Mouse (Mus musculus) limb, embryonic 14.5 days (tissue): Measurements from ENCODE around the gene Ch25h. TPM values are rescaled to one million over a fixed set of nuclear protein-coding genes. Genes with fewer than 3 reads are reported as not detected.

Experiments
- ATAC-seq: fragments of 200-750 bp; cut with Nextera tagmentation; 2 replicates; pipeline ENCODE4 v1.8.0; 2017; ENCODE audit warnings: low read depth, moderate number of reproducible peaks, moderate TSS enrichment; ENCODE audit not compliant: low FRiP score
- DNase-seq: peaks from one replicate; pipeline ENCODE4 v3.0.0-alpha.2; 2015; ENCODE audit warnings: low spot score
- H3K27ac ChIP-seq: fragments of 300-500 bp; sonication (generic); replicated peaks from 2 replicates; pipeline ENCODE4 v1.5.1; 2014; ENCODE audit warnings: low read depth, mild to moderate bottlenecking, low read length, moderate library complexity, mixed read lengths
- H3K27me3 ChIP-seq: fragments of 300-500 bp; sonication (generic); 2 replicates; pipeline ENCODE4 v1.6.1; 2014; ENCODE audit warnings: low read length, mixed read lengths; ENCODE audit not compliant: control insufficient read depth, insufficient read depth
- H3K36me3 ChIP-seq: fragments of 300-500 bp; sonication (generic); 2 replicates; pipeline ENCODE4 v1.6.1; 2014; ENCODE audit warnings: mild to moderate bottlenecking, low read length, moderate library complexity, mixed read lengths; ENCODE audit not compliant: control insufficient read depth, insufficient read depth
- H3K4me1 ChIP-seq: fragments of 300-500 bp; sonication (generic); 2 replicates; pipeline ENCODE4 v1.6.1; 2014; ENCODE audit warnings: antibody characterized with exemption, low read length, mixed read lengths; ENCODE audit not compliant: control insufficient read depth, insufficient read depth
- H3K4me2 ChIP-seq: fragments of 300-500 bp; sonication (generic); replicated peaks from 2 replicates; pipeline ENCODE4 v1.6.1; 2014; ENCODE audit warnings: low read depth, mild to moderate bottlenecking, low read length, moderate library complexity; ENCODE audit not compliant: severe bottlenecking
- H3K4me3 ChIP-seq: fragments of 300-500 bp; sonication (generic); replicated peaks from 2 replicates; pipeline ENCODE4 v1.5.1; 2014; ENCODE audit warnings: low read length
- H3K9ac ChIP-seq: fragments of 300-500 bp; sonication (generic); 2 replicates; pipeline ENCODE4 v1.6.1; 2014; ENCODE audit warnings: mild to moderate bottlenecking, low read depth, low read length, moderate library complexity; ENCODE audit not compliant: severe bottlenecking
- H3K9me3 ChIP-seq: fragments of 300-500 bp; sonication (generic); 2 replicates; pipeline ENCODE4 v1.6.1; 2016; ENCODE audit warnings: low read length; ENCODE audit not compliant: control insufficient read depth
- POLR2A ChIP-seq: fragments of 200-500 bp; IDR thresholded peaks from 2 replicates; pipeline ENCODE4 v1.8.0; 2012; ENCODE audit warnings: inconsistent platforms, mild to moderate bottlenecking, moderate library complexity, borderline replicate concordance; ENCODE audit not compliant: insufficient read depth, insufficient read length; ENCODE audit errors: extremely low read depth
- WGBS: fragments of 180-500 bp; shearing (Covaris S2); extraction: QIAGEN DNeasy Blood & Tissue Kit; methylation state at CpG from one replicate; pipeline ENCODE4 v1.1.7; 2014; 5-methylcytosine and 5-hydroxymethylcytosine counted together
- polyA plus RNA-seq, 2 experiments: library from polyadenylated mRNA; depleted of rRNA in 1 of 2; stranded (reverse) in 1 of 2; unstranded in 1 of 2; fragments of >200 nt; fragmentation: Nextera tagmentation in 1 of 2; extraction: Ambion mirVana in 1 of 2; gene quantifications; 2 replicates each; pipeline versions ENCODE4 v1.2.1 to v1.2.3; 2012 to 2014

Gene Ch25h
- polyA plus RNA-seq, 2 experiments = 29.3 to 42.0 TPM

DNA sequence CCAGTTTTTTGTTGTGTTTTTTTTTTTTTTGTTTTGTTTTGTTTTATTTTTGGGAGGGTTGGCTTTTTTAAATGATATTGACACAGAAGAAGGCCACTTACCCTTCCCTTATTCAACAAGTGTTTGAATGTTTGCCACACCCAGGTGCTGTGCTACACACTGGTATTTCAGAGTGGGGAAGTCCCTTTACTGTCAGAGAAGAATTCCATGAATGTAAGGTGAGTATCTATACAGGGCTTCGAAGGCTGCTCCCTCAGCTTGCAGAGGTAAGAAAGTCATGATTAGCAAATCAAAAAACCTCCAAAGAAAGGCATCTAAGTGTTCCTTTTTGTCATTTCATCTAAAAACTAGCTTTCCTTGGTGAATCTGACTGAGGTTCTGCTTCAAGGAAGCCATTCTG is 26.1 kb downstream of the Ch25h start:
- Histone ChIP-seq H3K27me3 (no peaks in the 10 kb centered on the region), H3K9ac (no peak overlapping the region), H3K4me3 (no peak overlapping the region), H3K27ac (no peak overlapping the region), H3K9me3 (no peaks in the 10 kb centered on the region), H3K4me1 (peaks cover 4% of the 10 kb centered on the region; the same call in 1 of the 2 replicates), H3K4me2 (no peak overlapping the region), H3K36me3 (no peaks in the 10 kb centered on the region)
- WGBS = 69% methylated on average over 1 of the region's 1 CpGs
- ATAC-seq (no peak), DNase-seq (no peak)
- TF ChIP-seq POLR2A = no peak

DNA sequence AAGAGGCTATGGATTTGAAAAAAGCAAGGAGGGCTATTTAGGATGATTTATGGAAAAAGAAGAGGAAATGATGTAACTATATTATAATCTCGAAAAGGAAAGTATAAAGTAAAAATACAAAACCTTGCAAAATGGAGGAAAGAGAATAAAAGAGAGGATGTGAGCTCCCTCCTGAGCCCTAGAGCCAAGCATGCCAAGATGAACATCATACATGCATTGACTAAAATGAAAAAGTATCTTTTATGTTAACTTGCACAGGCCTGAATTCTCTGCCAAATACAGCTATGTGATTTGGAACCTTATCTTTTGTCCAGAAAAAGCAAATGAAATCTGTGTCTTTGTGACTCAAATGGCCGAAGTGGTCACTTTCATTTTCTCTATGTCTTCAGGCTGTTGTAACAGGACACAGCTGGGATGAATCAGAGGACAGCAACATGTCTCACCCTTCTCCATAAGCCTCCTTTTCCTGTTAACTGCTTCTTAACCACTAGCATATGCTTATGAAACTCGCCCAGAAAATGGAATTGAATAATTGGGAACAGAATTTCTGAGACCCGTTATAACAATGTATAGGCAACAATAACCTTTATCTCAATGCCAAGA is 29.5 kb downstream of the Ch25h start:
- peak; percentile 64 for DNase-seq
- Histone ChIP-seq H3K9ac (no peak overlapping the region), H3K4me3 (no peak overlapping the region), H3K27ac (no peak overlapping the region), H3K36me3 (no peaks in the 10 kb centered on the region), H3K4me1 (peaks cover 4% of the 10 kb centered on the region; the same call in 1 of the 2 replicates), H3K9me3 (no peaks in the 10 kb centered on the region), H3K27me3 (no peaks in the 10 kb centered on the region), H3K4me2 (no peak overlapping the region)
- no peak for TF ChIP-seq POLR2A
- 28% methylated on average over 4 of the region's 4 CpGs for whole genome bisulfite sequencing
- peak; percentile 74 for ATAC-seq

DNA sequence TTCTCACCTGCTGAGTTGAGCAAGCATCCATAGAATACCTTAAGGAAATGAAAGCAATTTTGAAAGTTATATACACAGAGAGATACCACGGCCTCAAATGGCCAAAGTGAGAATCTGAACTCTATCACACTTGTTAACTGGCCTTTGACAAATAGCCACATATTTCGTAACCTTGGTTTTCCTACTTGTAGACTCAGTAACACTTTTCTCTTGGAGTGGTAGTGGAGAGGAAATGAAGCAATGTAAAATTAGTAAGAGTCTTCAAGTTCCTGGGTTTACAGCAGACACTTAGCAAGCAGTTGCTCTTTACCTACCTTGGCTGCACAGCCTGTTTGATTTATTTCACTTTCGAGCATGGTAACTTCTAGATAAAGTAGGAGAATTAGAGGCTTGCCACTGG is 30.2 kb downstream of the Ch25h start:
- WGBS = 79% methylated on average over 3 of the region's 3 CpGs
- H3K27me3 ChIP-seq = no peaks in the 10 kb centered on the region
- ATAC-seq = no peak
- no peak overlapping the region for H3K9ac ChIP-seq
- H3K27ac ChIP-seq = 0 out of 2 replicates have a peak overlapping the region, but pooled peaks have one; percentile 43
- H3K9me3 ChIP-seq = no peaks in the 10 kb centered on the region
- H3K36me3 ChIP-seq = no peaks in the 10 kb centered on the region
- no peak overlapping the region for H3K4me3 ChIP-seq
- no peak for DNase-seq
- H3K4me1 ChIP-seq = peaks cover 4% of the 10 kb centered on the region; the same call in 1 of the 2 replicates
- no peak overlapping the region for H3K4me2 ChIP-seq
- TF ChIP-seq POLR2A = no peak

DNA sequence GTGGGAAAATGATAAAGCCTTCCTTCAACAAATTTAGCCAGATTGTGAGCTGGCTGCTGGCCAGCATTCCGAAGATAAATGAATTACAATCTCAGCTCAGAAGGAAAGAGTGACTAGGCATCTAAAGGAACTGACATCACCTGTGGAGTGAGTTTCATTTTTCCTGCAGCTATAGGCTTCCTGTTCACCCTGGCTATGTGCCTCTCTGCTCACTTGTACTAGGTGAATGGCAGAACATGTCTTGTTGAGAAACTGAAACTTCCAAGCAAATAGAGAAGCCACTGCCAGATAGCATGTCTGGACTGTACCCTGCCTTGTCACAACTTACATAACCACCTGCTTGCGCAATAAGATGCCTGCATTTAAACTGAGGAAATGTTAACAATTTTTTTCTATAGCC is 33.0 kb downstream of the Ch25h start:
- H3K36me3 ChIP-seq = no peaks in the 10 kb centered on the region
- H3K9me3 ChIP-seq = no peaks in the 10 kb centered on the region
- no peak overlapping the region for H3K9ac ChIP-seq
- H3K27ac ChIP-seq = no peak overlapping the region
- no peak overlapping the region for H3K4me3 ChIP-seq
- H3K4me2 ChIP-seq = no peak overlapping the region
- 92% methylated on average over 2 of the region's 2 CpGs for WGBS
- H3K27me3 ChIP-seq = no peaks in the 10 kb centered on the region
- no peak for ATAC-seq
- TF ChIP-seq POLR2A = no peak
- peaks cover 4% of the 10 kb centered on the region; the same call in 1 of the 2 replicates for H3K4me1 ChIP-seq
- peak; percentile 38 for DNase-seq

DNA sequence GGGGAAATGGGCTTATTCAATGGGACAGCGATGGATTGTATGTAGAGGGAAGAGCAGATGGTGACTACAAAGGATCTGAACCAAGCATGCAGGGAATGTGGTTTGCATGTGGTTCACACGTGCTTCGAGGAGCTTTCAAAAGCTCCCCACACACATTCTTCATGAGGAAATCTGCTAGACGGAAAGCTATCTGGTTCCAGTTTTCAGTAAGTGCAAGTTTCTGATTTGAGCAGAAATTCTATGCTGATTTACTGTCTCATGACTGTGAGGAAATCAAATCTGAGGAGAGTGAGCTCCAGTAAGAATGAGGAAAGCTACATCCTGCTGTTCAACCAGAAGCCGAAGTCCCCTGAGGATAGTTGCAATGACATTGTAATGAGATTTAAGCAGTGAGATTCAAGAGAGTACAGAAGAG is 39.8 kb downstream of the Ch25h start:
- no peak overlapping the region; the same call in 1 of the 2 replicates for H3K27ac ChIP-seq

DNA sequence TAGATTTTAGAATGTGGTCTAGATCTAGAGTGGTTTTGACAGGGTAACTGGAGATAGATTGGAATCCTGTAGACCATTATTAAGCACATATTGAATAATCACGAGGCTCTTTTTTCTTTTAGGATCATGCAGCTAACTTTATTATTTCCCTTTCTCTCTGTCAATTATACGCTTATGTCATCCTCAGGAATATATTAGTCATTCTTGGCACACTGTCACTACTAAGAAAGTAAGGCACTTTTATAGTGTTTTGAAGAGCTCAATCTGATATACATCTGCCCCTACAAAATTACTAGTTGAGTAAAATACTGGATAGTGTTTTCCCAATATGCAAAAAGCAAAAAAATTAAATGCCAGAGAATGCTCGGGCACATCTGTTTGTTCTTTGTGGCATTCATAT is 43.6 kb downstream of the Ch25h start:
- H3K4me3 ChIP-seq = no peak overlapping the region
- WGBS = 67% methylated on average over 3 of the region's 3 CpGs
- H3K4me1 ChIP-seq = peaks cover 8% of the 10 kb centered on the region
- TF ChIP-seq POLR2A = no peak
- DNase-seq = peak; percentile 25
- H3K9me3 ChIP-seq = no peaks in the 10 kb centered on the region
- H3K9ac ChIP-seq = no peak overlapping the region
- no peaks in the 10 kb centered on the region for H3K36me3 ChIP-seq
- H3K27me3 ChIP-seq = no peaks in the 10 kb centered on the region
- no peak overlapping the region for H3K27ac ChIP-seq
- no peak for ATAC-seq
- H3K4me2 ChIP-seq = no peak overlapping the region

More for the DNA sequence above, 39.8 kb downstream of the Ch25h start:
- no peak overlapping the region for H3K4me2 ChIP-seq
- no peak for TF ChIP-seq POLR2A
- no peak overlapping the region for H3K4me3 ChIP-seq
- H3K9ac ChIP-seq = no peak overlapping the region
- no peaks in the 10 kb centered on the region for H3K27me3 ChIP-seq
- ATAC-seq (peak; percentile 94), DNase-seq (peak; percentile 80)
- no peaks in the 10 kb centered on the region for H3K36me3 ChIP-seq
- no peaks in the 10 kb centered on the region for H3K9me3 ChIP-seq
- WGBS = 21% methylated on average over 5 of the region's 5 CpGs
- peaks cover 8% of the 10 kb centered on the region for H3K4me1 ChIP-seq
